Mouse (Mus musculus): ENCODE measurements around the gene Ets1. TPM values are rescaled to one million over a fixed set of nuclear protein-coding genes. Genes with fewer than 3 reads are reported as not detected.

Ets1 gene
- polyA plus RNA-seq, 1 experiment from 2014 or later = 17.6 TPM

Other genes starting within 250 kb of the Ets1 start
- gene Fli1, start 93.4 kb upstream of the Ets1 start, polyA plus RNA-seq (2015; fragmentation: Nextera tagmentation; extraction: Ambion mirVana) = 7.9 and 12.5 TPM in 2 replicates